Mouse (Mus musculus): ENCODE results near the gene Ifih1.
A peak's percentile ranks its signal among the peaks of the same experiment; 100 is the strongest.

GRCm38 (mm10) chr2:62618934-62619341, 27.1 kb downstream of the Ifih1 start:
- TF ChIP-seq CTCF (IDR thresholded peaks at IDR 0.05; ENCODE audit: low read depth, low read length): no peak
- peak; percentile 92 for TF ChIP-seq TAL1 (conservative IDR thresholded peaks at IDR 0.05; ENCODE audit: low read depth, low read length)
- no peak for TF ChIP-seq GATA2 (IDR thresholded peaks at IDR 0.05; ENCODE audit: borderline replicate concordance, low read depth, low read length)

Data from G1E (cell line).